In the genomic region with DNA sequence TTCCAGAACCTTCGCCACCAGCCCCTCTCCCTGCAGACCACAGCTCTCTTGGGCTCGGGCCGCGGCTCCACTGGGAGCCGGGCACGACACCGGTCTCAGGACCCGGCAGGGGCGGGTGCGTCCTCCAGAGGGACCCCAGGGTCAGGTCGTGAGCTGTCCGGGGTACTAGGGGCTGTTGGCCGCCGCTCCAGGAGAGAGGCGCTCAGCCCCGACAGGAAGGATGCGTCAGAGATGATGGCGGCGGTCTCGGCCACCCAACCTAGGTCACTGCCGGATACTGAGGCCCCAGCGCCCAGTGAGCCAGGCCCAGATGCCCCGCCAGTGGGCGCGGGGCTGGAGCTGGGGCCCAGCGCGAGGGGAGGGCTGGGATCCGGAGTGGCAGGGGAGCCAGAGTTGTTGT, we compare ENCODE assay signal across 26 mouse cellular contexts. TPM values are rescaled to one million over a fixed set of nuclear protein-coding genes. Genes with fewer than 3 reads are reported as not detected.
DNase-seq lines count a peak whose midpoint lies in the region; ATAC-seq lines count a peak whose summit lies in the region.
"Had no signal": no experiment of that assay in that cellular context is flagged by ENCODE, and none has a peak within 500 bp of the region (broad histone marks: within the 10 kb centered on the region; RNA-seq: fewer than 3 reads in every experiment).

No protein-coding gene starts in this region.

- H3K9me3 ChIP-seq in forebrain, embryonic 12.5 days = no peaks in the 10 kb centered on the region
- H3K9me3 ChIP-seq in forebrain, embryonic 14.5 days (replicated peaks; ENCODE audit: control insufficient read depth, low read length) = no peaks in the 10 kb centered on the region
- H3K9me3 ChIP-seq in neural tube, embryonic 12.5 days = no peaks in the 10 kb centered on the region
- H3K9me3 ChIP-seq in embryonic facial prominence, embryonic 10.5 days = no peaks in the 10 kb centered on the region; the same call in 1 of the 2 replicates
- H3K9me3 ChIP-seq: embryonic facial prominence, embryonic 12.5 days; forebrain, embryonic 13.5 days; heart, embryonic 10.5 days; hindbrain, embryonic 12.5 days; hindbrain, embryonic 15.5 days; intestine, embryonic 15.5 days had no signal

- H3K4me2 ChIP-seq in forebrain, embryonic 12.5 days = no peak overlapping the region
- no peak overlapping the region for H3K4me2 ChIP-seq in forebrain, embryonic 14.5 days (ENCODE audit: low read length)
- H3K4me2 ChIP-seq in neural tube, embryonic 12.5 days (replicated peaks) = no peak overlapping the region; the same call in 1 of the 2 replicates
- H3K4me2 ChIP-seq: embryonic facial prominence, embryonic 12.5 days; embryonic facial prominence, embryonic 15.5 days; forebrain, embryonic 13.5 days; heart, embryonic 13.5 days; hindbrain, embryonic 12.5 days; hindbrain, embryonic 15.5 days; intestine, embryonic 15.5 days had no signal

- H3K4me3 ChIP-seq in forebrain, embryonic 12.5 days (replicated peaks) = 0 out of 2 replicates have a peak overlapping the region, but pooled peaks have one; percentile 1
- H3K4me3 ChIP-seq in forebrain, embryonic 14.5 days (ENCODE audit: low read depth, low read length) = no peak overlapping the region
- 0 out of 2 replicates have a peak overlapping the region, but pooled peaks have one; percentile 3 for H3K4me3 ChIP-seq in neural tube, embryonic 12.5 days
- H3K4me3 ChIP-seq in embryonic facial prominence, embryonic 10.5 days = peak overlapping the region; percentile 11; the same call in 1 of the 2 replicates
- H3K4me3 ChIP-seq: embryonic facial prominence, embryonic 12.5 days; embryonic facial prominence, embryonic 15.5 days; forebrain, embryonic 13.5 days; gastrocnemius, adult 2 months; heart, adult 2 months; heart, embryonic 10.5 days; heart, embryonic 13.5 days; hindbrain, embryonic 12.5 days; hindbrain, embryonic 15.5 days; intestine, embryonic 15.5 days had no signal

- 81% methylated on average over 28 of the region's 28 CpGs for WGBS in forebrain, embryonic 12.5 days
- 85% methylated on average over 27 of the region's 28 CpGs for WGBS in forebrain, embryonic 14.5 days
- 82% methylated on average over 28 of the region's 28 CpGs for WGBS in neural tube, embryonic 12.5 days
- WGBS in embryonic facial prominence, embryonic 10.5 days = 84% methylated on average over 28 of the region's 28 CpGs

- H3K27me3 ChIP-seq in forebrain, embryonic 12.5 days = peaks cover 14% of the 10 kb centered on the region
- 0 out of 2 replicates have a peak, but pooled peaks cover 5% of the 10 kb centered on the region for H3K27me3 ChIP-seq in forebrain, embryonic 14.5 days (replicated peaks; ENCODE audit: control insufficient read depth, insufficient read depth, low read length)
- peaks cover 11% of the 10 kb centered on the region for H3K27me3 ChIP-seq in neural tube, embryonic 12.5 days (replicated peaks)
- H3K27me3 ChIP-seq in embryonic facial prominence, embryonic 10.5 days (replicated peaks; ENCODE audit: low read depth, poor library complexity, severe bottlenecking) = peaks cover 27% of the 10 kb centered on the region
- H3K27me3 ChIP-seq: embryonic facial prominence, embryonic 12.5 days; embryonic facial prominence, embryonic 15.5 days; Patski had no signal

- no peak for DNase-seq in forebrain, embryonic 14.5 days (ENCODE audit: low spot score)
- DNase-seq in neural tube, embryonic 10.5 days (ENCODE audit: extremely low spot score, low spot score) = no peak
- DNase-seq in embryonic facial prominence, embryonic 10.5 days (ENCODE audit: low spot score) = no peak
- no peak for DNase-seq in right cerebral cortex, postnatal 14 days
- DNase-seq: adrenal gland, postnatal 10 days; adrenal gland, postnatal 36 days; cerebellum, adult 18-20 months; cerebellum, adult 9-10 months; cerebellum, postnatal 14 days; forebrain, postnatal 0 days; gastrocnemius, adult 2 months; gastrocnemius, postnatal 14 days; heart, adult 2 months; heart, postnatal 14 days had no signal

- H3K4me1 ChIP-seq in forebrain, embryonic 12.5 days = peaks cover 17% of the 10 kb centered on the region
- H3K4me1 ChIP-seq in forebrain, embryonic 14.5 days (ENCODE audit: control insufficient read depth, insufficient read depth, low read length) = 0 out of 2 replicates have a peak, but pooled peaks cover under 1% of the 10 kb centered on the region
- peaks cover 9% of the 10 kb centered on the region; the same call in 1 of the 2 replicates for H3K4me1 ChIP-seq in neural tube, embryonic 12.5 days
- peaks cover 15% of the 10 kb centered on the region for H3K4me1 ChIP-seq in embryonic facial prominence, embryonic 10.5 days

- H3K9ac ChIP-seq in forebrain, embryonic 12.5 days = peak overlapping the region; percentile 12; the same call in 1 of the 2 replicates
- no peak overlapping the region for H3K9ac ChIP-seq in forebrain, embryonic 14.5 days (ENCODE audit: low read length)
- no peak overlapping the region for H3K9ac ChIP-seq in neural tube, embryonic 12.5 days
- H3K9ac ChIP-seq: embryonic facial prominence, embryonic 12.5 days; embryonic facial prominence, embryonic 15.5 days; forebrain, embryonic 13.5 days; forebrain, postnatal 0 days; heart, embryonic 13.5 days; hindbrain, embryonic 12.5 days; hindbrain, embryonic 15.5 days; intestine, embryonic 15.5 days had no signal

- no peak for ATAC-seq in forebrain, embryonic 12.5 days (ENCODE audit: low FRiP score)
- ATAC-seq in forebrain, embryonic 14.5 days = no peak
- ATAC-seq in neural tube, embryonic 12.5 days (ENCODE audit: low FRiP score, low read depth) = no peak
- ATAC-seq in inflammation-experienced regulatory T-cells, adult 6 months = no peak
- ATAC-seq: forebrain, embryonic 13.5 days; forebrain, postnatal 0 days; Patski had no signal

- peaks cover 60% of the 10 kb centered on the region for H3K36me3 ChIP-seq in forebrain, embryonic 12.5 days (replicated peaks)
- peaks cover 69% of the 10 kb centered on the region for H3K36me3 ChIP-seq in forebrain, embryonic 14.5 days (ENCODE audit: control insufficient read depth, insufficient read depth, low read length)
- peaks cover 63% of the 10 kb centered on the region for H3K36me3 ChIP-seq in neural tube, embryonic 12.5 days
- H3K36me3 ChIP-seq in embryonic facial prominence, embryonic 10.5 days (replicated peaks) = peaks cover 82% of the 10 kb centered on the region

- H3K27ac ChIP-seq in forebrain, embryonic 12.5 days = no peak overlapping the region
- H3K27ac ChIP-seq in forebrain, embryonic 14.5 days (ENCODE audit: low read depth, low read length) = no peak overlapping the region
- no peak overlapping the region for H3K27ac ChIP-seq in neural tube, embryonic 12.5 days
- H3K27ac ChIP-seq in embryonic facial prominence, embryonic 10.5 days (replicated peaks) = no peak overlapping the region
- H3K27ac ChIP-seq: embryonic facial prominence, embryonic 12.5 days; embryonic facial prominence, embryonic 15.5 days; forebrain, embryonic 13.5 days; gastrocnemius, adult 2 months; heart, adult 2 months; heart, embryonic 10.5 days; heart, embryonic 13.5 days; hindbrain, embryonic 12.5 days; hindbrain, embryonic 15.5 days; intestine, embryonic 15.5 days had no signal

RNA-seq across cellular contexts. Expression of a gene that starts 6.8 kb away (rescaled TPM):
- 14.7 and 19.2 TPM in 2 replicates for polyA plus RNA-seq in forebrain, embryonic 12.5 days (2016; fragmentation: Nextera tagmentation; extraction: Ambion mirVana)
- 10.5 and 13.4 TPM in 2 replicates for polyA plus RNA-seq in forebrain, embryonic 14.5 days (2014; fragmentation: Nextera tagmentation; extraction: Ambion mirVana)
- polyA plus RNA-seq in neural tube, embryonic 12.5 days (2016; fragmentation: Nextera tagmentation; extraction: Ambion mirVana) = 26.3 and 27.7 TPM in 2 replicates
- 12.3 and 12.4 TPM in 2 replicates for polyA plus RNA-seq in embryonic facial prominence, embryonic 10.5 days (2016; fragmentation: Nextera tagmentation; extraction: Ambion mirVana)
- polyA plus RNA-seq in inflammation-experienced regulatory T-cells, adult 6 months (2017; shearing (Covaris generic)) = 1 to 10 TPM; 2.0 to 2.5 (median 2.0) TPM

RNA-seq across cellular contexts. Expression of a gene that starts 6.8 kb away (rescaled TPM):
- polyA plus RNA-seq in forebrain, embryonic 12.5 days (2016; fragmentation: Nextera tagmentation; extraction: Ambion mirVana) = 0.46 TPM in 2 replicates
- 0.23 and 0.40 TPM in 2 replicates for polyA plus RNA-seq in forebrain, embryonic 14.5 days (2014; fragmentation: Nextera tagmentation; extraction: Ambion mirVana)
- 0.24 and 0.40 TPM in 2 replicates for polyA plus RNA-seq in neural tube, embryonic 12.5 days (2016; fragmentation: Nextera tagmentation; extraction: Ambion mirVana)
- polyA plus RNA-seq in embryonic facial prominence, embryonic 10.5 days (2016; fragmentation: Nextera tagmentation; extraction: Ambion mirVana) = 0.13 and 0.44 TPM in 2 replicates
- under 1 TPM in 2 of 3 experiments, not detected in 1; 0.16 to 0.20 TPM for polyA plus RNA-seq in inflammation-experienced regulatory T-cells, adult 6 months (2017; shearing (Covaris generic))

RNA-seq across cellular contexts. Expression of a gene that starts 11.1 kb away (rescaled TPM):
- 85.5 and 115 TPM in 2 replicates for polyA plus RNA-seq in forebrain, embryonic 12.5 days (2016; fragmentation: Nextera tagmentation; extraction: Ambion mirVana)
- polyA plus RNA-seq in forebrain, embryonic 14.5 days (2014; fragmentation: Nextera tagmentation; extraction: Ambion mirVana) = 33.2 and 40.0 TPM in 2 replicates
- 106 and 107 TPM in 2 replicates for polyA plus RNA-seq in neural tube, embryonic 12.5 days (2016; fragmentation: Nextera tagmentation; extraction: Ambion mirVana)
- 234 and 253 TPM in 2 replicates for polyA plus RNA-seq in embryonic facial prominence, embryonic 10.5 days (2016; fragmentation: Nextera tagmentation; extraction: Ambion mirVana)
- 100 to 1,000 TPM; 672 to 989 (median 979) TPM for polyA plus RNA-seq in inflammation-experienced regulatory T-cells, adult 6 months (2017; shearing (Covaris generic))

RNA-seq across cellular contexts. Expression of a gene that starts 17.4 kb away (rescaled TPM):
- 94.4 and 96.0 TPM in 2 replicates for polyA plus RNA-seq in forebrain, embryonic 12.5 days (2016; fragmentation: Nextera tagmentation; extraction: Ambion mirVana)
- polyA plus RNA-seq in forebrain, embryonic 14.5 days (2014; fragmentation: Nextera tagmentation; extraction: Ambion mirVana) = 96.4 and 101 TPM in 2 replicates
- 84.5 and 98.3 TPM in 2 replicates for polyA plus RNA-seq in neural tube, embryonic 12.5 days (2016; fragmentation: Nextera tagmentation; extraction: Ambion mirVana)
- polyA plus RNA-seq in embryonic facial prominence, embryonic 10.5 days (2016; fragmentation: Nextera tagmentation; extraction: Ambion mirVana) = 166 TPM in 2 replicates
- polyA plus RNA-seq in inflammation-experienced regulatory T-cells, adult 6 months (2017; shearing (Covaris generic)) = 10 to 100 TPM; 66.6 to 85.2 (median 74.2) TPM

RNA-seq across cellular contexts. Expression of a gene that starts 19.0 kb away (rescaled TPM):
- polyA plus RNA-seq in forebrain, embryonic 12.5 days (2016; fragmentation: Nextera tagmentation; extraction: Ambion mirVana) = 5.8 and 5.9 TPM in 2 replicates
- 2.1 and 3.1 TPM in 2 replicates for polyA plus RNA-seq in forebrain, embryonic 14.5 days (2014; fragmentation: Nextera tagmentation; extraction: Ambion mirVana)
- 9.9 and 10.7 TPM in 2 replicates for polyA plus RNA-seq in neural tube, embryonic 12.5 days (2016; fragmentation: Nextera tagmentation; extraction: Ambion mirVana)
- polyA plus RNA-seq in embryonic facial prominence, embryonic 10.5 days (2016; fragmentation: Nextera tagmentation; extraction: Ambion mirVana) = 2.9 and 3.2 TPM in 2 replicates
- 10 to 100 TPM; 10.7 to 14.2 (median 13.3) TPM for polyA plus RNA-seq in inflammation-experienced regulatory T-cells, adult 6 months (2017; shearing (Covaris generic))
